In genomic region chr12:81484727-81485191, GRCm38 (mm10) we compare ENCODE assay signal across 7 mouse cellular contexts. TPM values are rescaled to one million over a fixed set of nuclear protein-coding genes. Genes with fewer than 3 reads are reported as not detected.
DNase-seq lines count a peak whose midpoint lies in the region; ATAC-seq lines count a peak whose summit lies in the region.

Gene Cox16 (minus strand): TSS chr12:81485127.

- peak within 1 kb of the TSS; percentile 90 for H3K27ac ChIP-seq in embryonic facial prominence, embryonic 12.5 days
- H3K27ac ChIP-seq in limb, embryonic 11.5 days (replicated peaks; ENCODE audit: low read depth, low read length) = peak within 1 kb of the TSS; percentile 83
- H3K27ac ChIP-seq in midbrain, embryonic 14.5 days (replicated peaks; ENCODE audit: low read depth, low read length) = peak within 1 kb of the TSS; percentile 92

- peak within 1 kb of the TSS; percentile 54 for H3K9ac ChIP-seq in embryonic facial prominence, embryonic 12.5 days
- peak within 1 kb of the TSS; percentile 73 for H3K9ac ChIP-seq in limb, embryonic 11.5 days (ENCODE audit: low read length)
- peak within 1 kb of the TSS; percentile 57 for H3K9ac ChIP-seq in midbrain, embryonic 14.5 days (replicated peaks; ENCODE audit: low read length)

- WGBS in embryonic facial prominence, embryonic 12.5 days = under 1% methylated on average over 31 of the region's 31 CpGs
- under 1% methylated on average over 31 of the region's 31 CpGs for WGBS in limb, embryonic 11.5 days
- WGBS in midbrain, embryonic 14.5 days = under 1% methylated on average over 31 of the region's 31 CpGs

- peak; percentile 84 for DNase-seq in adrenal gland, postnatal 25 days
- peak; percentile 99 for DNase-seq in heart, adult 11 months
- DNase-seq in kidney, adult 18-20 months = peak; percentile 94
- peak; percentile 91 for DNase-seq in limb, embryonic 11.5 days (ENCODE audit: low spot score)
- DNase-seq in midbrain, embryonic 14.5 days = peak; percentile 92
- DNase-seq in spleen, adult 18-20 months = peak; percentile 71 to 81

- ATAC-seq in embryonic facial prominence, embryonic 12.5 days (ENCODE audit: insufficient number of reproducible peaks, insufficient read depth, low FRiP score, low TSS enrichment) = peak; percentile 98
- peak; percentile 97 for ATAC-seq in limb, embryonic 11.5 days (ENCODE audit: insufficient number of reproducible peaks, low FRiP score, low TSS enrichment, low read depth)
- peak; percentile 97 for ATAC-seq in midbrain, embryonic 14.5 days (ENCODE audit: low FRiP score, low TSS enrichment)

- H3K9me3 ChIP-seq in embryonic facial prominence, embryonic 12.5 days = no peaks in the 10 kb centered on the region
- H3K9me3 ChIP-seq in limb, embryonic 11.5 days (ENCODE audit: control insufficient read depth, low read length) = no peaks in the 10 kb centered on the region
- no peaks in the 10 kb centered on the region for H3K9me3 ChIP-seq in midbrain, embryonic 14.5 days (ENCODE audit: control insufficient read depth, low read length)

- H3K27me3 ChIP-seq in embryonic facial prominence, embryonic 12.5 days = no peaks in the 10 kb centered on the region
- no peaks in the 10 kb centered on the region for H3K27me3 ChIP-seq in limb, embryonic 11.5 days (ENCODE audit: control insufficient read depth, insufficient read depth, low read length)
- H3K27me3 ChIP-seq in midbrain, embryonic 14.5 days (ENCODE audit: control insufficient read depth, insufficient read depth, low read length) = no peaks in the 10 kb centered on the region

- peak within 1 kb of the TSS; percentile 44 for H3K4me2 ChIP-seq in embryonic facial prominence, embryonic 12.5 days (replicated peaks)
- peak within 1 kb of the TSS; percentile 46 for H3K4me2 ChIP-seq in limb, embryonic 11.5 days (ENCODE audit: low read depth, severe bottlenecking)
- peak within 1 kb of the TSS; percentile 72 for H3K4me2 ChIP-seq in midbrain, embryonic 14.5 days (ENCODE audit: low read length)

- H3K4me3 ChIP-seq in embryonic facial prominence, embryonic 12.5 days = peak within 1 kb of the TSS; percentile 55
- peak within 1 kb of the TSS; percentile 70 for H3K4me3 ChIP-seq in limb, embryonic 11.5 days (ENCODE audit: low read depth, low read length)
- peak within 1 kb of the TSS; percentile 66 for H3K4me3 ChIP-seq in midbrain, embryonic 14.5 days (replicated peaks; ENCODE audit: low read depth, low read length)

- H3K36me3 ChIP-seq in embryonic facial prominence, embryonic 12.5 days = no peaks in the 10 kb centered on the region
- no peaks in the 10 kb centered on the region for H3K36me3 ChIP-seq in limb, embryonic 11.5 days (ENCODE audit: control insufficient read depth, insufficient read depth, low read length)
- peaks cover under 1% of the 10 kb centered on the region; the same call in 1 of the 2 replicates for H3K36me3 ChIP-seq in midbrain, embryonic 14.5 days (ENCODE audit: control insufficient read depth, insufficient read depth, low read length)

- no peaks in the 10 kb centered on the region for H3K4me1 ChIP-seq in embryonic facial prominence, embryonic 12.5 days
- no peaks in the 10 kb centered on the region for H3K4me1 ChIP-seq in limb, embryonic 11.5 days (ENCODE audit: control insufficient read depth, insufficient read depth, low read length)
- H3K4me1 ChIP-seq in midbrain, embryonic 14.5 days (ENCODE audit: control insufficient read depth, insufficient read depth, low read length) = 0 out of 2 replicates have a peak, but pooled peaks cover 3% of the 10 kb centered on the region

RNA-seq across cellular contexts. Expression of gene Cox16, which starts in this region (rescaled TPM):
- total RNA-seq in adrenal gland, postnatal 25 days (2021) = 85.0 and 99.5 TPM in 2 replicates
- polyA plus RNA-seq in embryonic facial prominence, embryonic 12.5 days (2016; fragmentation: Nextera tagmentation; extraction: Ambion mirVana) = 121 and 127 TPM in 2 replicates
- 103 and 117 TPM in 2 replicates for polyA plus RNA-seq in limb, embryonic 11.5 days (2014; fragmentation: Nextera tagmentation; extraction: Ambion mirVana)
- polyA plus RNA-seq in midbrain, embryonic 14.5 days (2014; fragmentation: Nextera tagmentation; extraction: Ambion mirVana) = 132 and 133 TPM in 2 replicates

Comparison
In these comparisons a context has a peak if more than half of its experiments do, and no peak if none do; other contexts are left out.
1. Peak in every context shown above with its lines: DNase-seq, ATAC-seq, H3K4me3 ChIP-seq and H3K27ac ChIP-seq.